Mouse (Mus musculus): ENCODE measurements around the gene Enc1.
A peak's percentile ranks its signal among the peaks of the same experiment; 100 is the strongest.

Enc1 gene

DNA sequence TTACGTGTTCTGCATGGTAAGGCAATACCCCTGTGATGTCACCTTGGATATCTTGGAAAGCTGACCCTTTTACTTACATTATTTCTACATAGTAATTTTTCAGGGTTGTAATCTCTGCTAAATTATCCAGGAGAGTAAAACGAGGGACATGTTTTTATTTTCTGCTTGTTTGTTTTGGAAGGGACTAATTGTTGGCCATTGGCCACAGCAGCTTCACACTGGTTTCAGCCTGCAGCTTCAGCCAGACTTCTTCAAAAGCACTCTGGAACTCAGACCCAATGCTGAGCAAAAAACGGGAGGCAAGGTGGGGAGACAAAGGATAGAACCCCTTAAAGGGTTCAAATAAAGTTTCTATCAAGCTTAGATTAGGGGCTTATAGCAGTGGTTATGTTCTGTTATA is 10.8 kb upstream of the Enc1 start:
- no peak for DNase-seq

DNA sequence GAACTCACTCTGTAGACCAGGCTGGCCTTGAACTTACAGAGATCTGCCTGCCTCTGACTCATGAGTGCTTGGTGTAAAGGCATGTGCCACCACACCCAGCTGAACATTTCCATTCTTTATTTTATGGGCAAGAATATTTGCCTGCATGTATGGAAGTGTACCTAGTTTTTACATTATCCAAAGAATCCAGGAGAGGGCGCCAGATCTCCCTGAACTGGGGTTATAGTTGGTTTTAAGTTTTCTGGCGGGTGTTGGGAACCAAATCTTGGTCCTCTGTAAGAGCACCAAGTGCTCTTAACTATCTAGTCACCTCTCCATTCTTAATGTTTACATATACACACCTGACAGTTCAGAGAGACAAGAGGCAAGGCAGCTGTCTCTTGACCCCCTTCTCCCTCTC is 7.8 kb upstream of the Enc1 start:
- DNase-seq = no peak

DNA sequence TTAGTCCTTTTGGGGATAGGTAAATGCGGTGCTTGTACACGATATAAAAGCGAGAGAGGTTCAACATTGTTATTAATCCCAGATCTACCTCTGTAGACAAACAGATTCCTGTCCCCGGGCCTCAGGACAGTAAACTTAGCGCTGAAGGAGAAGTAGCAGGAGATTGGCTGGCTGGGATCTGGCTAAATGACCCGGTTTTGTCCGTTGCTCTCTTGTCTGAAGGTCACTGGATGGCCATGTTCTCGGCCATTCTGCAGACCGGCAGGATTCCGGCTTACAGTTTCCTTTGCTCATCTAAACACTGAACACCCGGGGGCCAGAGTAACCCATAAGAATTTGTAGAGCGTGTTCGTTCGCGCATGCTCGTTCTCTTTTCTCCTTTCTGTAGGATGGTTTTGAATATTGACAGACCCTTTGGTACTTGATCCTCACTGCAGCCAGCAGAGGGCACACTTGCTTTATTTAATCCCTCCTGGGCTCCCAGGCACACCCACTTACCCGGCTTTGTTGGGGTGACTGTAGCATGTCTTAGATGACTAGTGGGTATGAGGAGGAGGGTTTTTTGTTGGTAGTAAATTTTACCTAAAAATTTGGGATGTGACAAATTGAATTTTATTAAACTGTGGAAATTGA is 6.0 kb upstream of the Enc1 start:
- peak; percentile 86 for DNase-seq

DNA sequence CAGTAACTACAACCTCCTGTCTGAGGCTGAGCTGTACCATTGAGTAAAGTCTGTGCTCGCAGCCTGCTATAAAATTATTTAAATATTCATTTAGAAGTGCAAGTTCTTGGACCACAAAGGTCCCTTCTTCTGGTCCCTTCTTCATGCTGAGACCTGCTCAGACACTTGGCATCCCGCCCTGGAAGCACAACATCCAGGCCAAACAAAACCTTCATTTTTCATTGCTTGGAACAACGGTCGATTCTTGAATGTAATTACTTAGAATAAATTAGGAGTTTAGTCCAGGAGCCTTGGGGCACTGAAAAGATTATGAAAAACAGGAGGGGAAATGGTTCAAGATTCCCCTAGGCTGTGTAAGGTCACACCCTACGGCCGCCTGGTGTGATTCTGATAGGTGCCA is 5.0 kb upstream of the Enc1 start:
- no peak for DNase-seq

DNA sequence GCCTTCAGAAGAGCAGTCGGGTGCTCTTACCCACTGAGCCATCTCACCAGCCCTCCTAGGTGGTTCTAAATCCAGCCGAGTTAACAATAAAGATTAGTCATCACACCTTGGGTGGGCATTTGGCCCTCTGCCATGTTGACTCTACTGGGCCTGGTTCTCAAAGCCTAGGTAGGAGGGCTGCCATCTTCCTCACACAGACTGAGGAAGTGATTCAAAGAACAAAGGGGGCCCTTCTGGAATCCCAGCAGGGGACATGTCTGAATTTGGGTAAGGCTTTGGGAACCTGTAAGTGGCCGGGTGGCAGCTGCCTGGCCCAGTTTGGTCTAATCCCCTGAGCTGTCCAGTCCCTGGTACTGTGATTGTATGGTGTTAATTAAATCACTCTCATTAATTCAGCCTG is 3.2 kb upstream of the Enc1 start:
- DNase-seq = no peak

DNA sequence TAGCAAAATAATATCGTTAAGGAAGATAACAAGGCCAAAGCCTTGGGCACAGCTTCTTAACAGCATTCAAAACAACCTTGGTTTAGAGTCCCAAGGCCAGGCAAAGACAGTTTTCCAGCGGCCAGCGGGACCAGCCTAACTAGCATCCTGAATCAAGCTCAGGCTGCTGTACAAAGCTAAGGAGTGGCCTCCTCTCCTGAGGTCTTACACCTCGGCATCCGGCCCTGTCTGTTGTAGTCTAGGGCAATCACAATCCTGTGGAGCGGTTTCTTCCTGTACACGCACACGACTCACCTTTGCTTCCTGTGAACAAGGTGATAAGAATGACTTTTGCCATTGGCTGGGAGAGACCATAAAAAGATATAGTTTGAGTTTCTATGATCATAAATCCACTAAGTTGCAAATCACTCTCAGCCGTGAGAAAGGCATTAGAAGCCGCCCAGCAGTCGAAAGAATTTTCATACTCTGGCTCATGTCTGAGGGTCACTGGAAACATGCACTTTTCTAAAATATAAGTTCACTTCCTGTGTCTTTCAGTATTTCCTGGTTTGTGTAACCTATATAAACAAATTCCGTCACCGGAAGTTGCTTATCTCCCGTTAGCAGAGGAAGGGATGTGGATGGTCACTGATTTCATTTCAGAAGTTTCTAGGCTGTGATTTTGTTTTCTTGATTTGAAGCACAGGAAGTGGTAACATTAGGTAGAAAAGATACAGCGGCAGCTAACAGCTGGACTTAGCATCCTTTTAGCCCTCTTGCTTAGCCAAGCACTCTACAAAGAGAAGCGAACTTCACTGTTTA is 2.5 kb upstream of the Enc1 start:
- no peak for DNase-seq

DNA sequence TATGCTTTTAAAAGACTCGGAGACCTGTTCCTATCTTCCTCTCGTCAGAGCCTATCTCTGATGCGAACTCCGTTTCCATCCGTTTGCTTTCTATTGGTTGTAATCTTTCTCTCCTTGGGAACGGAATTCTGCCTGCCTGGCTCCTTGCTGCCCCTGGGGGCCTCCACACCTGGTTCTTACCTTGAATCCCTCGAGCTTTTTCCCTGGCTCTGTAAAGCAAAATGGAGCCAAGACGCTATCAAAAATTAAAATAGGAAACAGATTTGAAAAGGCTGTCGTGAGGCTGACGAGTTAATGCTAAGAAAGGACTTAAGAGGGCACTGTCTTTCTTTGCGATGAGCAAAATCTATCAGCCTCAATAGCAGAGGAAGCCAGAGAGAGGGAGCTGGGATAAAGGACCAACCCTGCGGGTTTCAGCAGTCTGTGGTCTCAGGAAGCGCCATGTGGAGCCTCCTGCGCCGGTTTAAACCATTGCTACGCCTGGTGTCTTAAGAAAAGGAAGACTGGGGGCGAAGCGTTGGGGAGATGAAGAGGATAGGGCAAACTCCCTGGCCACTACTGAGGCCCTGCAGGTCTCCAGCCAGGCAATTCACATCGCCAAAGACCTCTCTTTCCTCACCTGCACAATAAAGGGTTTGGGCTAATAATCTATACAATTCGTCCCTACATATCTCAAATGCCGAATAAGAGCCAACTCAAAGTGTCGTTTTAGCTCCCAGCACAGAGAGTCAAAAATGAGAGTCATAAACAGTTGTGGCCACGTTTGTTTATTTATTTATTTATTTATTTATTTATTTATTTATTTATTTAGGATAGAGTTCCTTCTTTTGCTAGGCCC is 1.3 kb upstream of the Enc1 start:
- DNase-seq = peak; percentile 79

DNA sequence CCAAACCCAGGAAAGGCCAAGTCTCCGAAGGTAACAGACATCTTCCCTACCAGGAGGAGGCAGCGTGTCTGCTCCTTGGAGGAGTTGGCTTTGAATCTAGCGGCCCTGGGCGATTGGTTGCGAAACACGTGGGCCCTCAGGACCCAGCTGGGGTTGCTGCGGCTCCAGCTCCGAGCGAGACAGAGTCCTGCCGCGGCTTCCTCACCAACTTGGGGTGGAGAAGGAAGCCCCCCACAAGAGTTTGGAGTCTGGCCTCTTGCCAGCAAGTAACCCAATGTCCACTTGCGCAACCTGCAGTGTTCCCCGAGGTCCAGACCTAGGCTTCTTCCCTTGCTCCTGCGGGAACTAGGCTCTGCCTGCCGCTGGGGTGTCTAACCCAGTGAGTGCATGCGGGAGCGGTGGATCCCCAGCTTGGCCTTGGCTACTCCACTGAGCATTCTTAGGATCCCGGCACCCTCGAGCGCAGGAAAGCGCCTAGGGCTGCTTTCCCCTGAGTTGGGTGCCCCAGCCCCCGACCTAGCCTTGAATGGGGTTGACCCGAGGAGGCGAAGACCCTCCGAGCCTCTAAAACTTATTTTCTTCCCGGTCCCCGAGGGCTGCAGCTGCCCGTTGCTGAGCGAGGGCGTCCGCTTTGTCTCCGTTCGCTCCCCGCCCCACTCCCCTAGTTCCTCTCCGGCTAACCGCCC is 483 bp upstream of the Enc1 start:
- peak; percentile 86 for DNase-seq

DNA sequence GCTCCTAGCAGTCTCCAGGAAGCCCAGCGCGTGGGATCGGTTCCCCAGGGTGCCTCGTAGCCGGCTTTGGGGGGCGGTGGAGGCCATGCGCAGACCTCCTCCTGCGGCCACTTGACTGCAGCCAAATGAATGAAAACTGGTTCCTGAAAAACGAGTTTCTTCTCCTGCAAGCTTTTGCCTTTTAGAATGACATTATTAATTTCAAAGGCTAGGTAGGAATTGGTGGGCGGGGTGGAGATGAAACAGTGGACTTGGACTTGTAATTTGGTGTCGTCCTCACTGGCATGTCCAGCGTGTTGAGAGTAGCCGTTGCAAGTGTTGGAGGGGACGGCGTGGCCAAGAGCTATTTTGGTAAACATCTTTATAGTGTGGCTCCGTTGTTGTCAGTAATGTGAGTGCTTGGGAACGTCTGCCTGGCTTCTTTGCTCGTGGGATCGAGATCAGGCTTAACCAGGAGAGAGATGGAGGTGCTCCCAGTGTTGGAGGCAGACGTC is 929 bp downstream of the Enc1 start:
- DNase-seq = no peak

DNA sequence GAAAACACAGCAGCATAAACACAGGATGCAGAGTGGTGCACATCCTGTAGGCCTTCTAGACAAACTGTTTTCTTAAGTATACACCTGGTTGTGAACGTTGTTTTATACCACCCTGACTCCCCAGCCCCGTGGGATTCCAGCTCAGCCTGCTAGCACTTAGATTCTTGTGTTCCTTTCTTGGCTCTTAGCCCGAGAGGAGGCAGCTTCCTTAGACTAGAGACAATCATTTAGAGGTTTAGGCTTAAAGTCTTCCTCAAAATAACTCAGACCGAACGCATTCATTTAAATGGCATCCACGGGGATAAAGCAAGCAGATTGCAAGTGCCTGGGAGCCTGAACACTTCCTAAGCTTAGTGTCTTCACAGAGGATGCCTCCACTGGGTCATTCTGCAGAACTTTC is 1.8 kb downstream of the Enc1 start:
- no peak for DNase-seq

DNA sequence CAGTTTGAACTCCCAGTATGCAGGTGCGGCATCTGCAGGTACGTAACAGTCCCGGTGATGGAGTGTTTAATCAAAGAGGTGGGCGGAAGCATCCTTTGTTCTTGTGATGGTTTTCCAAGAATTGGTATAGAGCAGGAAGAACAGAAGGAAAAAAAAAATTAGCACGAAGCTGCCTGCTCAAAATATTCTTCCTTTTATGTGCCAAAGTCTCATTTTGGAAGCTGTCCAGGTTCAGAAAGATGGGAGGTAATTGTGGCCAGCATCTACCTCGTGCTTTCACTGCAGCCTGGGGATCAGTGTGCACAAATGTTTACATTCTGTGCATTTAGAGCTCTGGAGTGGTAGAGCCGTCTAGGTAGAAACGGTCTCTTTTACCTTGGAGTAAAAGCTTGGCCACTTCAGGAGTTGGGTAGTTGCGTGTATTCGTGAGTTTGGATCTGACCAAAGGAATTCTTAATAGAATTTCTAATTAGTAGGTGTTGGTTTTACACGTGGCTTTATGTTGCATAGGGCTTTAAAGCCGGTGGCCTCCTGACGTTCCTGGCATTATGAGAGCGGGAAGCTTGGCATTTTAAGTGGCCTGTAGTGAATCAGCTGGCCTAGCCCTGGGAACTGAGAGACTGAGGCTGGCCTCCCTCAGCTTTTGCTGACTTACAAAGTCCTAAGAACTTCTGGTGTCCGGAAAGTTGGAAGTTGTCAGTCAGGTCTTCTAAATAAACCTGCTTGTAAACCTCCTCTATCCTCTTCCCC is 3.2 kb downstream of the Enc1 start:
- DNase-seq = no peak

DNA sequence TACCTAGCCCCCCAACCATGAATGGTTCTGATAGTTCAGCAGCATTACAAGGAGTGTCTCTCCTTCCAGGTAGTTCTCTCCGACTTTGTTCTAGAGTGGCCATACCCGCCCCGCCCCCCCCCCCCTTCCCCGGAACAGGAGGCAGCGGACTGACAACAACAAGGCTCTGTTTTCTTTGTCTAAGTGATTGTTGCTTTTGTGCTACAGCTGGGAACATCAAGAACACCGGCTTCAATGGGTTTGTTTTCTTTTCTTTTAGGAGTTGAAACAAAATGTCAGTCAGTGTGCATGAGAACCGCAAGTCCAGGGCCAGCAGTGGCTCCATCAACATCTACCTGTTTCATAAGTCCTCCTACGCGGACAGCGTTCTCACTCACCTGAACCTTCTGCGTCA is 3.8 kb downstream of the Enc1 start:
- DNase-seq = no peak

DNA sequence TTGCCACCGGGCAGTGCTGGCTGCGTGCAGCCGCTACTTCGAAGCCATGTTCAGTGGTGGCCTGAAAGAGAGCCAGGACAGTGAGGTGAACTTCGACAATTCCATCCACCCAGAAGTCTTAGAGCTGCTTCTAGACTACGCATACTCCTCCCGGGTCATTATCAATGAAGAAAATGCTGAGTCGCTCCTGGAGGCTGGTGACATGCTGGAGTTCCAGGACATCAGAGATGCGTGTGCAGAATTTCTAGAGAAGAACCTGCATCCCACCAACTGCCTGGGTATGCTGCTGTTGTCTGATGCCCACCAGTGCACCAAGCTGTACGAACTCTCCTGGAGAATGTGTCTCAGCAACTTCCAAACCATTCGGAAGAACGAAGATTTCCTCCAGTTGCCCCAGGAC is 4.3 kb downstream of the Enc1 start:
- no peak for DNase-seq

DNA sequence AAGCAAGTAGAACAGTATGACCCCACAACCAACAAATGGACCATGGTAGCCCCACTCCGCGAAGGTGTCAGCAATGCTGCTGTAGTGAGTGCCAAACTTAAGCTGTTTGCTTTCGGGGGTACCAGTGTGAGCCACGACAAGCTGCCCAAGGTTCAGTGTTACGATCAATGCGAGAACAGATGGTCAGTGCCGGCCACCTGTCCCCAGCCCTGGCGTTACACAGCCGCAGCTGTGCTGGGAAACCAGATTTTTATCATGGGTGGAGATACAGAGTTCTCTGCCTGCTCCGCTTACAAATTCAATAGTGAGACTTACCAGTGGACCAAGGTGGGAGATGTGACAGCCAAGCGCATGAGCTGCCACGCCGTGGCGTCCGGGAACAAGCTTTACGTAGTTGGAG is 5.3 kb downstream of the Enc1 start:
- no peak for DNase-seq

DNA sequence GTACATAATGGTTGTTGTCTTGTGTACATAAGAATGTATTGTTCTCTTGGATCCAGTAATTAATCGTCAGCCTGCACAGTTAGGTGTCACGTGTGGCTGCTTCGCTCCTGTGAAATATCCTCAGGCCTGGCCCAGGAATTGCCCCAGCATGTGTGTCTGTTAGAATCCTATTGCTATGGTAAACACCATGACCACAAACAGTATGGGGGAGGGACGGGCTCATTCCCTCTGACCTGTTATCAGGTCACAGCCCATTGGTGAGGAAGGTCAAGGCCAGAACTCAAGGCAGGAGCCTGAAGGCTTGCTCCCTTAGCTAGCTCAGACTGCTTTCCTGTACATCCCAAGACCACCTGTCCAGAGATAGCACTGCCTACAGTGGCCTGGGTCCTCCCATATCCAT is 6.8 kb downstream of the Enc1 start:
- no peak for DNase-seq

DNA sequence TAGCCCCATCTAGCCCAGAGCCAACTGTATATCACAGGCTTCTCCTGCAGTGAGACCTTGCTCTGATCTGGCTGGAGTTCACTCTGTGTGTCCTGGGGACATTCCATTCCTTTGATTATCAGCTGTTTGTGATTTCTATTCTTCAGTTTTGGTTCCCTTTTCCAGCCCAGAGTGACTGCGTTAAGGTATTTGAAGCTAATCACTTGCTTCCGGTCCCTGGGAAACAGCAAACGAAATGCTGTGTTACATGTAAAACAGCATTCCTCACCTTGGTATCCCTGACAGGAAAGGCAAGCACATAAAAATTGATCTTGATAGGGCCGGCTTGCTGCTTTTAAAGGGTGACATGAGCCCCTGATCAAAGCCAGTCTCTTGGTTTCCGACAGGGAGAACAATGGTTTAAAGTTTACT is 8.2 kb downstream of the Enc1 start:
- DNase-seq = no peak

DNA sequence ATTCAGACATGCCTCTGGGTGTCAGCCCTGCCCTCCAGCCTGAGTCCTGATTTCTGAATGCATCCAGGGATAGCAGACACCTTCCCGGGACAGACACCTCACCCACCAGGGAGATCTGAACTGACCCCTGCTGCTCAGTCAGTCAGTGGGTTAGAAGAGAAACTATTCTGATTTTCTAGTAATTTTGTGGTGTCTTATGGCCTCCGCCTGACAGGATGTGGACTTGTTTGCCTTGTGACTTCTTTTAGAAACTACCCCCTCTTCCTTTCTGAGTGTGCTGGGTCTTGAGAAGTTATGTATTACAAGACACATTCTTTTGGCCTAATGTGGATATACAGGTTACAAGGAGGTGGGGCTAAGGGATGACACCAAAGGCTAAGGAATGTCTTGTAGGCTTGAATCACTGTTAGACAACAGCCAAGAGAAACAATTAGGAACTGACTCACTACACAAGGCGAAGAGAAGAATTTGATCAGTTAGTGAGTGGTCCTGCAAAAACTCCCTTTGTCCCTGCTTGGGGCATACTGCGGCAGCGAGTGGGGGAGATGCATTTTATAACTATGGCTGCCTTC is 8.7 kb downstream of the Enc1 start:
- no peak for DNase-seq

DNA sequence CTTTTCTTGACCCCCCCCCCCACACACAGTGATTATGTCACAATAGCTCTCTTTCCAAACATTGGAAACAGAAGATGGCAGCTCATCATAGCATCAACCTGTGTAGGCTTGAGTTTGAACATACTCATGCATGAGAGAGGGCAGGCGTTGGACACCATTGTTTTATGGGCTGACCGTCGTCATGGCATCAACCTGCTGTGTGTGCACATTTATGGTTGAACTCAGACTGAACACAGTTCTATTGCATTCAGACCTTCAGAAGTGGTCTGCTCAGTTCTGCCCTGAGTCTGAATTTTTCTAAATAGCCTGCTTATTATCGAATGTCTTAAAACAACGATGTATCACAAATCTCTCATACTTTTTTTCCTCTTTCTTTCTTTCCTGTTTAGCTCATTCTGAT is 9.2 kb downstream of the Enc1 start:
- DNase-seq = no peak

DNA sequence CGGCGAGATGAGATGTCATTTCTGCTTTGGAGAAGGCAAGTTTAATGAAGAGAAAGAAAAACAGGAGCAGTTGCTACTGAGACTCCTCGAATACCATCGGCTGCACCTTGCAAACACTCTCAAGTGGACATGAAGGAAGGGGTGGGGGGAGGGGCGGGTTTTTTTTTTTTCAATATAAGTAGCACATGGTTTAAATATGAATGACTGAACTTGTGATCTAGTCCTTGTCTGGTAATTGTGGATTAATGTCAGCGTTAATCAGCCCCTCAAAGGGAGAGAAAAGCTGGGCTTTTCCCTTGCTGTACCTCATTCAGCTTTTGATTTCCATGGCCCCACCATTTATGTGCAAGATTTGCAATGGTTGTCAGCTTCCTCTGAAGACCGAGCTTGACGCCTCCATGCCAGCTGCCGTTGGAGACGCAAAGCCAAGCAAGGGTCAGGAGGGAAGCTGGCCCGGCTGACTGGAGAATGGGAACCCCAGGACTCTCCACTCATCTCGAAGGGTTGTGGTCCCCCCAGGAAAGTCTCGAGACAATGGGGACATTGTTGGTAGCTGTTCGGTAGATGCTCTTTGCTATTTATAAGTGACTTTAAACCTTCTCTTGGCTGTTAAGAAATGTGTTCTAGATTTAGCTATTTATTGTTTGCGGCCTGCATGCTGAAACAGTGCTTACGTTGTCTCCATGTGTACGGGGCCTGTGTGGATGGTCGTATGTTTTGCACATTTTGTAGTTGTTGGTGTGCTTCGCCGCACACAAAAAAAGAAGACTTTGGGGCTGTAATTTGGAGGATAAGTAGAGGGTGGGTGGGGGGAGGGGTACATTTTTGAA is 9.9 kb downstream of the Enc1 start:
- no peak for DNase-seq

DNA sequence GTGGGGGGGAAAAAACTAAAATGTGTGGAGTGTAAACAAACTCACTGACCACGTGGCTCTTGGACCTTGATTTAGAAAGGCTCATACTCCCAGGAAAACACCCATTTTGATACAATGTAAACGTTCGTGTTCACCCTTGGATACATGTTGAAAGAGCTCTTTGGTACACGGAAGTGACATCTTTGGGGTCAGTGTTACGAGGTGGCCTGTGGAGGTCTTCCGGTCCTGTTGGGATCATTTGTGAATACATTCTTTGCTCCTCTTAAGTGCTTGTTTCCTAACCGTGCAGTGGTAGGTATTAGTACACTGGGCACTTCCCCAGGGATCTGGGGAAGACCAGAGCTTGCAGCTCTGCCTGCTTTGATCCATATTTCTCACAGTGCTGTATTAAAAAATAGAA is 10.8 kb downstream of the Enc1 start:
- no peak for DNase-seq

DNA sequence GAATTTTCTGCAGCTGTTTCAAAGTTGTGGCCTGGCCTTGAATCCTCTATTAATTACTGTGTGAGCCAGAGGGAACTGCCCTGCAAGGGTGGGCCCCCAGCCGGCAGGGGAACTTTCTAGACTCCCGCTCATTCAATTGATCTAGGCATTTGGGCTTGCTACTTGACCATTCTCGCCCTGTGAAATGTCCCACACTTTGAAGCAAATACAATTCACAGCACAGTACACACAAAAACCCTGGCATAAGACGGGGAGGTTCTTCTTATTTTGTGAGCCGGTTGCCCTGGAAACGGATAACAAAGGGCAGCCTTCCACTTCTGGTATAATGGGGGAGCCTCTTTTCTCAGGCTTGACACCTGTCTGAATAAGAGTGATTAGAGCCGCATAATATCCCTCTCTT is 11.6 kb downstream of the Enc1 start:
- DNase-seq = no peak
